Mouse (Mus musculus): ENCODE measurements around the gene Stx7.

Stx7 gene

DNA sequence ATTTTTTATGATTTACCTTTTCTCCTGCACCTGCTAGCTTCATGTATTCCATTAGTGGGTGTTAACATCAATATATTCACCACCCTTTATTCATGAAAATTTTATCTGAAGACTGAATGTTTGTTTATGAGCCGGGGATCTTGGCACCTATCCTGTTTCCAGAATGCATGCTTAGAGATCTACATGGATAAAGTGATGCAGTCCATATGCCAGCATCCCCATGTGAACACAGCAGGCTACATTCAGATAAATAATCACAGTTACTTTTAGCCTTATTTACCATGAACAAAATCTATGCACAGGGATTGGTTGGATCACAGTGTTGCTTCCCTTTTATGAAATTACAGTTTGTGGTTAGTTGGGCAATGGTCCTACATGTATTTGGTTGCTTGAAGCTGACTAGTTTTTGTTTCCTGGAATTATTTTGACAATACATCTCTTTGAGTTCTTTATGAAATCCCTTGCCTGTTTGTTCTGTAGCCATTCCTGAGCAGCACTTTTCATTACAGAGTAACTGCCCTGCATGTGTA lies 16.5 kb downstream of the Stx7 start:
- in situ Hi-C loops (cut with MboI; ENCODE audit: low sequenced_read_pairs): no loop called here

DNA sequence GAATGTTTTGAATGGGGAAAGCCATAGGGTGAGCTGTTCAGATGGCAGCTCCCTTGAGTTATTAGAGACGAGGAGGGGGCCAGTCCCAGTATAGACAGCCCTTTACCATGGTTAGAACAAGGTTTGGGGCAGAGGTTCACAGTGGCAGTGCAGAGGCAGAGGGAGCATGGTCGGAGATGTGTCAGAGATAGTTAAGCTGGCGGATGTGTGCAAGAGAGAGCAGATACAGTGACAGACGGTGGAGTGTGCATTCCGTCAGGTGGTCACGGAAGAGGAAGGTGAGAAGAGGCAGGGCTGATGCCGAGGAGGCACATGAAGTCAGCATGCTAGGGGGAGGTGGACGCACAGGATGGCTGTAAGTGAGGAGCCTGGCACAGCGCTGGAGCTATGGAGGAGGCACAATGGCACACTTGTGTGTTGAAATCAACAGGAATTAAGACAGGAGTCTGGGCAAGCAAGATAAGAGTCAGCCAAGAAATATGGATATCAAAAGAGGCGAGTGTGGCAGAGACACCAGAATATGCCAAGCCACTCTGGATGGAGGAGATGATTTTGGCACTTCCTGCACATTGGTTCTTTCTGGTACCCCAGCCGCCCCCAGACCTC lies 19.0 kb downstream of the Stx7 start:
- in situ Hi-C loops (cut with MboI; ENCODE audit: low sequenced_read_pairs): no loop called here

DNA sequence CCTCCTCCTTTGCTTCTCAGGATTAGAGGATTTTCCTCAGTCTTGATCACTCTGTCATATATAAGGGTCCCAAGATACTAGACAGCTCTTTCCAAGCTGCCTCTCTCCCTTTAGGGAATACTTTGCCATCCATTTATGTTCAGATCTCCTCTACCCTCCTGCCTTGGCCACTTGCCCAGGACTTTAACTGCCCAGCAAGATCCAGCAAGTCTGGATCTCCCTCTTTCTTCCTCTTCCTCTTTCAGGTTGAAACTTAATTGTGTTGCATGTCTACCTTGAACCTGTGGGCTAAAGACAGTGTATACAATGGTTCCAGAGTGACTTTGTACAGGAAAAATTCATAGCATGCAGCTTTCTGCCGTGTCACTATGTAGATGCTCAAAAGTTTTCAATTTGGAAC lies 19.8 kb downstream of the Stx7 start:
- in situ Hi-C loops (cut with MboI; ENCODE audit: low sequenced_read_pairs): no loop called here

DNA sequence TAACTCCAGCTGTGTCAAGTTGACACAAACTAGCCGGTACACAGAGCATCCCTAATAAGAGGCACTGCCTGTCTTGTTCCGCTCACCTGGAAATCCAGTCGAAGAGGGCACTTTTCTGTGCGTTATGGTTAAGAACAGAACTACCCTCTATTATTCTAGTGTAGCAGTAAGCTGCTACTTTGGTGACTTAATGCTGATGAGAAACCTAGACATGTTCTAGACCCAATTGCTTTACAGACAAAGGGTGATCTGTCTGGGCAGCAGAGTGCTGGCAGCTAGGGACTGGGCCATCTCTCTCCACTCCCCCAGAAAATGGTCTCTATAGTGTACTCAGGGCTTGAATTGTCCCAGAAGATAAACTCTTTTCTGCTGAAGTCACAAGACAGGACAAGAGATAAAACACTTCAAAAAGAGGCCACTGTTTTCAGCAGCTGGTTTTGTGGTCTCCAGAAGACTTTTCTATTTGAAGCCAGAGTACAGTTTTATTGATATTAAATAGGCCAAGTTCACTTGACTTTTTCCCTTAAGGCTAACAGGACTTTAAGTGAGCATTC lies 22.9 kb downstream of the Stx7 start:
- in situ Hi-C loops (cut with MboI; ENCODE audit: low sequenced_read_pairs): no loop called here

DNA sequence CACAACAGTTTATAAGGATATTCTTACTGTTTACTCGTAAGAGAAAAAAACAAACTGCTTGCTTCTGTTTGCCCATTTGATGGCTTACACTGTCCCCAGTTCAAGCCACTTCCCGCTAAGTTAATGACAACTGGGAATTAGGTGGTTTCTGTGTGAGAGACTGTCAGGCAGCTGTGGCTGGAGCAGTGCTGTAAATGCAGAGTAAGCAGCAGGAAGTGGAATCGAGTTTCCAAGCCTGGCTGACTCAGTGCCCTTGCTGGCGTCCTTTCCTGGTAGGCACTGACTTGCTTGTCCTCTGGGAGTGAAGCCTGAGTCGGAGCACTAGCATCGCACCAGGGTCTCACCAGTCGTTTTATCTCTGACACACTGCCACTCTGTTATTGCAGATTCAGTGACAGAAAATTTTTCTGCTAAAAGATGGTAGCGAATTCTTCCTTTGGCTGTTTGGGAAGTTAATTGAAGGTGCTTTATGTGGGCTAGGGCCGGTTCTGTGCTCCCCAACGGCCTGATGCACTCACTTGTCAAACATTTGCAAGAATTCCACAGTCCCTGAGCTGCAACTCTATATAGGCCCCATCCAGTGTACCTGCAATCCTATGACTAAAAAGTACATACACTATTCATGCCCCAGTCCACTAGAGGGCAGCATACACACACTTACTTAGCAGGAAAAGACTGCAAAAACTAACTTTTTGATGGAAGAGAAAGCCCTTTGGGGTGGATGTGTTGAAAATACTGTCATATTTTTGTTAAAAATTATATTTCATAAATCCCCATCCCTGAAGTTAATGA lies 24.3 kb downstream of the Stx7 start:
- in situ Hi-C loops (cut with MboI; ENCODE audit: low sequenced_read_pairs): no loop called here

DNA sequence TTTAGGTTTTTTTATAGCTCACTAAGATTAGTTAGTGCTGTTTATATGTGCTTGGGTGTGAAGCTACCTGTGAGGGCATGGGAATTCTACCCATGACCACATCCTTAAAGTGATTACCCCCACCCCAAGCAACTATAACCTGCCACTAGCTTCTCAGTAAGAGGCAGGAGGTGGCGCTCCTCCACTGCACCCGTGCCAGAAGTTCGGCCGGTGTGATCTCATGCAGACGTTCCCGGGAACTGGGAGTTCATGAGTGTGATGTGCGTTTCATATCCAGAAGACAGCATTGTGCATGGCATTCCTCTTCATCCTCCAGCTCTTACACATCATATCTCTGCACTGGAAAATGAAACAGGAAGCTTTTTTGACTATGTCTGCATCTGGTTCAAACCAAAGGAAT lies 41.3 kb downstream of the Stx7 start:
- in situ Hi-C loops (cut with MboI; ENCODE audit: low sequenced_read_pairs): loop anchor here (10.0 kb wide), 1 partner anchor 104 kb away; no protein-coding TSS in a partner anchor

DNA sequence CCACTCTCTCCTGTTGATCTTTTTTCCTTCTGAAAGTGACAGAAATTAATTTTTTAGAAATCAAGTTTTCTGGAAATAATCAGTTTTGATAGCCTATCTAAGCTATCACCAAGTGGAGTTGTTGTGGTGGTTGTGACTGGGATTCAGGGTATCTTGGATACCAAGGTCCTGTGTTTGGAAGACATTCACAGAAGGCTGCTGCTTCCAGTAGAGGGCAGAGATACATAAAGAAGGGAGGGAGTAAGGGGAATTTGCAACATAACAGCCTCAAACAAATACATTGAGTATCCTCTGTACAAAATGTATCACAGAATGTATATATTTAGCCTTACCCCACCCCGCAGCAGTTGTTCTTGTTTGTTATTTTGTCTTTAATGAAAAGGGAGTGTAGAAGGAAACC lies 42.9 kb downstream of the Stx7 start:
- in situ Hi-C loops (cut with MboI; ENCODE audit: low sequenced_read_pairs): loop anchor here (10.0 kb wide), 1 partner anchor 103 kb away; no protein-coding TSS in a partner anchor

DNA sequence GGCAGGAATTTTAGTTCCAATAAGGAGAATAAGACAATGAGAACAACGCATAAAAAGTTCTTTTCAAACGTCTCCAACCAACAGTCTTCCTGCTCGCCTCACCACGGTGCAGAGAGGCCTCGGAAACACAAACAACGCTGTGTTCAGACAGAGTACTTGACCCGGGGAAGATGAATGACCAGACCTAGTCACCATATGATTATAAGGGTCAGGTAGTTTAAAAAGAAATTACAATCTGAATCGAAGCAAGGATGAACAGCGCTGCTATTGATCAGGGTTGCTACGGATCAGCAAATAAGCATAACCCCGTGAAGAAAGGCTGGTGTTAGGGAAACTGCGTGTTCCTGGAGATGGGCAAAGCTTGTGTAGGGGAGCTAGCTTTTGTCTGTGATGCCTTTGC lies 50.2 kb downstream of the Stx7 start:
- in situ Hi-C loops (cut with MboI; ENCODE audit: low sequenced_read_pairs): loop anchor here (10.0 kb wide), 1 partner anchor 95 kb away; no protein-coding TSS in a partner anchor

DNA sequence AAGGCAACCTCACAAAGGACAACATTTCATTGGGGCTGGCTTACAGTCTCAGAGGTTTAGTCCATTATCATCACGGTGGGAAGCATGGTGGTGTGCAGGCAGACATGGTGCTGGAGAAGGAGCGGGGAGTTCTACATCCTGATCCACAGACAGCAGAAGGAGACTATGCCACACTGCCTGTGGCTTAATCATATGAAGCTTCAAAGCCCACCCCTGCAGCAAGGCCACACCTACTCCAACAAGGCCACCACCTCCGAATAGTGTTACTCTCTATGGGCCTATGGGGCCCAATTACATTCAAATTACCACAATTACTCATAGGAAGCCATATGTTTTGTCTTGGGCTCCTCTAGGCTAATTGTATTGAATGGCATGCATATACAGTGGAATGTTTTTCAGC lies 51.0 kb downstream of the Stx7 start:
- in situ Hi-C loops (cut with MboI; ENCODE audit: low sequenced_read_pairs): no loop called here

DNA sequence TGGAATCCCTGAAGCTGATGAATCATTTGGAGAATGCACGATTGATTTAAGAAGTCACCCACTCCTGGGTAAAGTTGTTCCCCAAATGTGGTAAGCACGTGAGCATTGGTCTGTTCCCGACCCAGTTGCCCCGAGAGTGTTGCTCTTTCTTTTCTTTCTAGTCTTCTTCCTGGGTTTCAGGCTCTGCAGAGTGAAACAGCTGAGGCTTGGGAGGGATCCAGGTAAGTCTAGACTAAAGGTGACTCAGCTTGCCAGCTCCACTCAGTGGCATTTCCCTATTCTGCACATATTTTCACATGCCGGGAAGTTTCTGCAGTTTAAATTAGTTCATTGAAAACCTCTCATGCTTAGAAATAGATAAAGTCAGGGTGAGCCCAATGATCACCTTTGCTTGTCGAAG lies 61.0 kb downstream of the Stx7 start:
- in situ Hi-C loops (cut with MboI; ENCODE audit: low sequenced_read_pairs): no loop called here

DNA sequence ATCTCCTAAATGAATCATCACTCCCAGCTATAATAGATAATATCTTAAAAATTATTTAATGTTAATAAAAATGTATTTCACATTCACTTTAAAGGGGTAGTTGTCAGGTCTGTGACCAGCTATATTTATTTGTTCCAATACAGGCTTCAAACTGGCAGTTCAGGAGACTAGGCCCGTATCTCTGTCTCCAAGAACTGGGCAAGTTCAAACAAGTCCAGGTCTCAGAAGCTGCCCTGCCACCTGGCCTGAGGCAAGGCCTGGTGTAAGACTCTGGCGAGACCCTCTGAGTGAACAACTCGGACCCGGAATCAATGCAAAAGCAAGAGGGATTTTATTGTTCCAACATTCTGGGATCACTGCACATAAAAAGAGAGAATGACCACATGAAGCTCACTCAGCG lies 64.2 kb downstream of the Stx7 start:
- in situ Hi-C loops (cut with MboI; ENCODE audit: low sequenced_read_pairs): no loop called here

DNA sequence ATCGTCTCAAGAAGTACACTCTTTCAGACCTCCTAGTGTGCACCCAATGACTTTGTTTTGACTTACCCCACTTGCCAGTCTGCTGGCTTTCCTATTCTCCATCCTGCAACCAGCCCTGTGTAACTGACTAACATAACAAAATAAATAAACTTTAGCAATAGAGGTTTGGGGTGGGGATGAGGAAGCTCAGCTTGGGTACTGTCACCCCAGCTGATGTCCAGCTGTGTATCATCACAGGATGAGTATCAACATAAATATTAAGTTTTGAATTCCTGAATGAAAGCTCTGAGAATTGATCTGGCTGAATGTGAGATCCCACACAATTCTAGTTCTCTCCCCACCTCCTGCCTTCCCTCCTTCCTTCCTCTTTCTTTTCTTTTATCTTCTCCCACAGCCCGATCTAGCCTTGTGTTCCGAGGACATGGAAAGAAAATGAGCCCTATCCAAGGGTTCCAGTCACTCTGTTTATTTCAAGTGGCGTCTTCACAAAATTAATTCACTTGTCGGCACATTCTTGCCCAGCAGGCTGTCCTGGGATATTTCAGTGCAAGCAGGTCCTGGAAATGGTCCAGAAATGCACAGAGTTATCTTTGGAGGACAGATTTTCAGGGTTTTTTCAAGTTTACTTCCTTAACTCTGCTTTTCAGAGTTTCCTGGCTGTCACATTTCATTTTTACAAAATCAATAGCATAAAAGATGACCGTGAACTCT lies 68.6 kb downstream of the Stx7 start:
- in situ Hi-C loops (cut with MboI; ENCODE audit: low sequenced_read_pairs): no loop called here

DNA sequence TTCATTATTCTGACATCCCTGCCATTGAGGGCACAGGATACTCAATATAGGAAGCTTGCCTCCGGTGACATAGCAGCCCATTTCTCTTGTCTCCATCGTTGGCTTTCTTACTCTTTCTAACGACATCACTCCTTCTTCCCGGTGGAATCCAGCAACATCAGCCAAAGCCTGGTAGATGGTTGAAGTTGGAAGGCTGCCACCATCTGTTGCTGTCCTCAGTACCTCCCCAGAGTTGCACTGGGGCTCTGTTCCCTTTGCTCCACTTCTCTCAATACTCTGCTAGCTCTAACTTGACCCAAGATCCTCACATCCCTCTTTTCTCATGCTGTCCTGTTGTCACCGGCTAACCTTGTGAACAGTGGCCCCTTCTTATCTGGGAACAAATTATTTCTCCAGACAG lies 71.8 kb downstream of the Stx7 start:
- in situ Hi-C loops (cut with MboI; ENCODE audit: low sequenced_read_pairs): no loop called here

DNA sequence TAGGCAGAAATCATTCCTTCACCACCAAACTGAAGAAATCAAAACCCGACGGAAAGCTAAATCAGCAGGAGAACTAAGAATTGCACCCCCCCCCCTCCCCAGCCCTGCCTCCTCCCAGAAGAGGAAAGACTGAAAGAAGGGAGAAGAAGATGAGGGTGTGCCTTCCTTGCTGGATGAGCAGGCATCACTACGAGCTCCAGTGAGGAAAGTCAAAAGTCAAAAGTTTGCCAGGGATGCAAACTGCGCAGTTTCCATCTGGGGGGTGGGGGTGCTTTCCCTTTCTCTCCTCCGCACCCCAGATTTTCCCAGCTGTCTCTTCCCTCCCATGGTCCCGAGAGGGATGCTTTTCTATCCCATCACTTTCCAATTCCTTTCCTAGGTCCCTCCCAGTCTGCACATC lies 73.8 kb downstream of the Stx7 start:
- in situ Hi-C loops (cut with MboI; ENCODE audit: low sequenced_read_pairs): no loop called here

DNA sequence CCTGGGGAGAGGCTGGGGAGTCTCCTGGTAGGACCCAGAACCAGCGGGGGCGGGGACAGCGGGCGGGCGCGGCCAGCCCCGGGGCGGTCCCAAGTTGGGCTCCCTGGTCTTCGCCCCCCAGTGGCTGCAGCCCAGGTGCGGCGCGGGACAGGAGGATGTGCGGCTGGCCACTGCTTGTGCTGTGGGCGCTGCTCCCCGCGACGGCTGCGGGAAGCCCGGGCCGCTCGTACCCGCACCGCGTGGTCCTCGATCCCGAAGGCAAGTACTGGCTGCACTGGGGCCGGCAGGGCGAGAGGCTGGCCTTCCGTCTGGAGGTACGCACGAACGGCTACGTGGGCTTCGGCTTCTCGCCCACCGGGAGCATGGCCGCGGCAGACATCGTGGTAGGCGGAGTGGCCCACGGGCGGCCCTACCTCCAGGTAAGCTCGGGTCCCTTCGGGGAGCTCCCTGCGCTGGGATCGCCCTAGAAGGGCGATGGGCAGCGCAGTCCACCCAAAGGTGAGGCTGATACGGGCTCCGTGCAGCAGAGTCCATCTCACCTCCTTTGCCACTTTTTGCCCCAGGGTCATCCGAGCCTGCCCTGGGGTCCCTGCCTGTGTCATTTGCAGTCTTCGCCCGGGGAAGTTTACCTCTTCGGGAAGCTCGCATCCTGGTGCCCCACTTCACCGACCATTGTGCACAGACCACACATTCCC lies 74.5 kb downstream of the Stx7 start, which contains the start of gene Moxd1:
TSS of gene Moxd1 (plus strand) at position 69 of the 695 bp plus-strand sequence.
- in situ Hi-C loops (cut with MboI; ENCODE audit: low sequenced_read_pairs): no loop called here

DNA sequence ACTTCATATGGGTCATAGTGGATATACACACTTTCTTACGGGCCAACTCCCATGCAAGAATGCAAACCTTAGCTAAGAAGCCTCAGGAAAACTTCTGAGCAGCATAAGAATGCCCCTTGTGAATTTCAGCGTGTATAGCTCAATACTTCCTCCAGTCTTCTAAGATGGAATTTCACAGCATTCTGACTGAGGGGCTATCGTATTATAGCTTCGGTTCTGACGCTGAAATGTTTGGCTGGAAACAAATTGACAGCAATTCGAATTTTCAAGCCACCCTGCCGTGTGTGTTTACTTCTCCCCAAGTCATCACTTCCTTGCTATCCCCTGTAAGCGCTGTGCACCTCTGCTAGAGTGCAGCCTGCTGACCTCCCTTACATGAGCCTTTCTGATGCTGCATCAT lies 75.5 kb downstream of the Stx7 start:
- in situ Hi-C loops (cut with MboI; ENCODE audit: low sequenced_read_pairs): no loop called here

DNA sequence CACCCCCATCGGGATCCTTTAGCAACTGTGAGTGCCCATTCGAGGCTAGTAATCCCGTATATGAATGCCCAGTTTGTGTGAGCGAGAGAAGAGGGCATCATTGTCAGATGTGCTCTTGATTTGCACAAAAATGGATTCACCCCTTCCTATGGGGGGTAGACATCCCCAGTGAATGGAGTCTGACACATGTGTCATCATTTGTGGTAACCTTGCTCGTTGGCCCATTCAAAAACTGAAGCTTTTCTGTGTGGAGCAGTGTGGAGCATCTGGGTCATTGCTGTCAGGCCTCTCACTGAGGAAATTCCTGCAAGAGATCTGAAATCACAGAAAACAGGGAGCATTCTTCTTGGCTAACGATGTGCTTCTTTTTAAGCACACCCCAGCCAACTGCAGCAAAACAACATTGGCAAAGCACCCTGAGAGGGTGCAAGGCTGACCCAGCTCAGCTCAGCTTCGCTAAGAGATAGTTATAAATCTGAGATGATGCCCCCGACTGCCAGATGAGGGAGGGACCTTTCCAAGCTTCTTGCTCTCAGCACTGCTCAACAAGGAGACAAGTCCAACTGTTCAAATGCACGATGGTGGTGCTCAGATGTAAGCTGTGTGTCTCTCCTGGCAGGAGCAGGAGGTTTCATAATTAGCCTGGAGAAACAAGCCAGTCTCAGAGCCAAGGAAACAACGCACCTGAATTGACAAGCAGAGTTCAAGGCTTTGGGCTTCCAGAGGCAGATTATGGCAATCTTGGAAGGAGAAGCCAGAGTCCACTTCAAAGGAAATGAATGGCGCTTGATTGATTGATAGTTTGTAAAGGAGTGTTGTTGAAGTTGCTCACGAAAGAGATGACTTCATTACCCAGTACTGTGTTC lies 79.4 kb downstream of the Stx7 start:
- in situ Hi-C loops (cut with MboI; ENCODE audit: low sequenced_read_pairs): no loop called here

DNA sequence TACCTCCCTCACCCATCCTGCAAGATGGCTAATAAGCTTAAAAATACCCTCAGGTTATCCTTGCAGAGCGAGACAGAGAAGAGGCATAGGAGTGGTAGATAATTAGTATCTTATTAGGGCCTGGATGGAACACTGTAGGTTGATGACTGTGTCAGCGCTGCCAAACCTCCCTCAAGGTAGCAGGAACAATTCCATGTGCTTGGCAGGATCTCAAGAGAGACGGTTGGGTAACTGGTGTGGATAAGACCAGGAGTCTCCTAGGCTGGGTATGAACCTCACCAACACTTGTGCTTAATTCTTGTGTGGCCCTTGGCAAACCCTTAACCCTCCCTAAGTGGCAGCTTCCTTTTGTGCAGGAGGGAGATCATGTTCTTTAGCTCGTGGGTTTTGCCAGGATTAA lies 83.2 kb downstream of the Stx7 start:
- in situ Hi-C loops (cut with MboI; ENCODE audit: low sequenced_read_pairs): no loop called here

DNA sequence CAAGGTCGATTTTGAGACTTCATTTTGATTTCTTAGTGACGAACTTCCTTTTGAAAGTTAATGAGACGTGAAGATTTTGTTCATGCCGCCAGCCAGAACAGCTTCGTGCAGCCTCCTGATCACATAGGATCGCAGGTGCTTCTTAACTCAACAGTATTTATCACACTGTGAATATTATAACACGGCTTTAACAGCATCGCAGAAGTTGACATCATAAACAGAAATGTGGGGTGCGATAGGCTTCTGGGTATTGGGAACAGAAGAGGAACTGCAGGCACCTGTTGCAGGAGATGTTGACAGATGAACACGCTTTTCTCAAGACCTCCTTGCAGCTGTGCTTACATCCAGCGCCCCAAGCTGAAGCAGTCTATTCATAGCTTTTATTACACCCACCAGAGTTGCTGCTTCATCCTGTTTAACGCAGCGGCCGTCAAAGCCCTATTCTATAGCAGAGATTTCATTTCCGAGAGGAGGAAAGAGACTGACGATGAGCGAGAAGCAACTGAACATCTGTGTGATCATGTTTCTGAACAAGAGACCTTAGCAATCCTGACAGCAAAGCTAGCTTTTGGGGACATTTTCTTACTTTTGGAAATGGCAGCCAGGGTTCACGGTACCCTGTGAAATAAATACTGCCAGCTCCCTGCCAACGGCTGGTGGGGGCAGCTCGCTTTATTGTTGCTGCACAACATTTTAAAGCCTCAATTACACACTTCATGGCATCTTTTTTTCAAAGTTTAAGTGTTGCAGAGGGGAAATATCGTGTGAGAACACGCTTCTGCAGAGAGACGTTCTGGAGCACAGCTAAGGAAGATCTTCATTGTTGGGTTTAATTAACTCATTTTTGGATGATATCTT lies 86.6 kb downstream of the Stx7 start:
- in situ Hi-C loops (cut with MboI; ENCODE audit: low sequenced_read_pairs): no loop called here
